Mouse (Mus musculus): ENCODE measurements around the gene Alyref. TPM values are rescaled to one million over a fixed set of nuclear protein-coding genes. Genes with fewer than 3 reads are reported as not detected.

Gene Alyref
- total and polyA plus RNA-seq, 3 experiments = 600 to 1,072 TPM; not detected in 1

GRCm38 (mm10) chr11:120631726-120632448, 33.7 kb upstream of the Alyref start:
- peak; percentile 63 for DNase-seq (ENCODE audit: low read depth, low spot score)
- Histone ChIP-seq H3K4me1 (ENCODE audit: control insufficient read depth in 1 of 2, insufficient read depth in 2 of 2, low read length in 2 of 2) (peaks cover 26 to 48% of the 10 kb centered on the region in 2 experiments), H3K27ac (ENCODE audit: control insufficient read depth, low read depth, low read length) (peak overlapping the region; percentile 78), H3K4me3 (ENCODE audit: control insufficient read depth in 1 of 2, insufficient read depth in 1 of 2, low read depth in 2 of 2, low read length in 2 of 2) (peak overlapping the region; percentile 79 to 87), H3K9me3 (replicated peaks; ENCODE audit: insufficient read depth, low read length) (no peaks in the 10 kb centered on the region), H3K36me3 (ENCODE audit: control insufficient read depth in 1 of 2, insufficient read depth in 2 of 2, low read length in 2 of 2) (peaks cover 3 to 39% of the 10 kb centered on the region in 2 experiments; a peak in 3 of 4 replicates), H3K9ac (ENCODE audit: control insufficient read depth, low read depth, low read length, poor library complexity, severe bottlenecking) (peak overlapping the region; percentile 98), H3K27me3 (ENCODE audit: control insufficient read depth in 1 of 2, insufficient read depth in 2 of 2, low read length in 2 of 2) (no peaks in the 10 kb centered on the region), H3K79me2 (ENCODE audit: control insufficient read depth, insufficient read depth, low read length, poor library complexity) (peaks cover 57% of the 10 kb centered on the region)
- TF ChIP-seq POLR2A (IDR thresholded peaks at IDR 0.05; ENCODE audit: control insufficient read depth in 1 of 2, insufficient read depth in 1 of 2, low read depth in 1 of 2, low read length in 2 of 2, poor library complexity in 1 of 2) (no peak), ZMIZ1 (IDR thresholded peaks at IDR 0.05; ENCODE audit: low read depth, low read length) (no peak), TAL1 (IDR thresholded peaks at IDR 0.05; ENCODE audit: low read length) (no peak)

- Histone ChIP-seq H3K36me3 (ENCODE audit: control insufficient read depth in 1 of 2, insufficient read depth in 2 of 2, low read length in 2 of 2) (peaks cover 3 to 35% of the 10 kb centered on the region in 2 experiments; a peak in 3 of 4 replicates), H3K9me3 (replicated peaks; ENCODE audit: insufficient read depth, low read length) (no peaks in the 10 kb centered on the region), H3K4me3 (ENCODE audit: control insufficient read depth in 1 of 2, insufficient read depth in 1 of 2, low read depth in 2 of 2, low read length in 2 of 2) (peak overlapping the region; percentile 79 to 87; a peak in 2 of 4 replicates), H3K9ac (ENCODE audit: control insufficient read depth, low read depth, low read length, poor library complexity, severe bottlenecking) (peak overlapping the region; percentile 98), H3K4me1 (ENCODE audit: control insufficient read depth in 1 of 2, insufficient read depth in 2 of 2, low read length in 2 of 2) (peaks cover 19 to 41% of the 10 kb centered on the region in 2 experiments), H3K79me2 (ENCODE audit: control insufficient read depth, insufficient read depth, low read length, poor library complexity) (peaks cover 57% of the 10 kb centered on the region), H3K27ac (ENCODE audit: control insufficient read depth, low read depth, low read length) (peak overlapping the region; percentile 2; the same call in 1 of the 2 replicates), H3K27me3 (ENCODE audit: control insufficient read depth in 1 of 2, insufficient read depth in 2 of 2, low read length in 2 of 2) (no peaks in the 10 kb centered on the region)
- TF ChIP-seq SIN3A (IDR thresholded peaks at IDR 0.05; ENCODE audit: low read length) (peak; percentile 64), HCFC1 (IDR thresholded peaks at IDR 0.05; ENCODE audit: low read depth, low read length) (no peak; the same call in 1 of the 2 replicates), ZC3H11A (IDR thresholded peaks at IDR 0.05; ENCODE audit: low read depth, low read length) (no peak), EP300 (IDR thresholded peaks at IDR 0.05; ENCODE audit: low read depth in 1 of 2, low read length in 2 of 2) (0 out of 4 replicates have a peak, but pooled peaks of 1 of the 2 experiments have one; percentile 11), MAX (IDR thresholded peaks at IDR 0.05; ENCODE audit: low read length) (0 out of 2 replicates have a peak, but pooled peaks have one; percentile 27), TCF12 (IDR thresholded peaks at IDR 0.05; ENCODE audit: low read depth, low read length) (0 out of 2 replicates have a peak, but pooled peaks have one; percentile 15), POLR2AphosphoS5 (IDR thresholded peaks at IDR 0.05; ENCODE audit: borderline replicate concordance, low read depth, low read length) (no peak), JUND (IDR thresholded peaks at IDR 0.05; ENCODE audit: low read depth, low read length) (peak; percentile 92), TBP (IDR thresholded peaks at IDR 0.05; ENCODE audit: low read depth, low read length) (0 out of 2 replicates have a peak, but pooled peaks have one; percentile 24), GABPA (IDR thresholded peaks at IDR 0.05; ENCODE audit: low read depth, low read length) (peak; percentile 49; the same call in 1 of the 2 replicates), SMC3 (IDR thresholded peaks at IDR 0.05; ENCODE audit: low read depth, low read length) (no peak), CHD1 (IDR thresholded peaks at IDR 0.05; ENCODE audit: low read depth, low read length) (0 out of 2 replicates have a peak, but pooled peaks have one; percentile 17), MXI1 (IDR thresholded peaks at IDR 0.05; ENCODE audit: low read depth, low read length) (peak; percentile 34; the same call in 1 of the 2 replicates), GATA1 (IDR thresholded peaks at IDR 0.05; ENCODE audit: low read depth, low read length) (peak; percentile 16; the same call in 1 of the 2 replicates)
- peak; percentile 75 for DNase-seq (ENCODE audit: low read depth, low spot score)
Measured at GRCm38 (mm10) chr11:120630881-120631725, 32.9 kb upstream of the Alyref start.

Data from MEL (cell line).